ENCODE assay signal across 9 mouse cellular contexts in genomic region chr16:95861231-95861690, GRCm38 (mm10).
A peak's percentile ranks its signal among the peaks of the same experiment; 100 is the strongest.
DNase-seq lines count a peak whose midpoint lies in the region; ATAC-seq and TF ChIP-seq lines count a peak whose summit lies in the region.
"Had no signal": no experiment of that assay in that cellular context is flagged by ENCODE, and none has a peak within 500 bp of the region (broad histone marks: within the 10 kb centered on the region; RNA-seq: fewer than 3 reads in every experiment).

No protein-coding gene starts in this region.

- DNase-seq in MEL-GATA-1-ER (ENCODE audit: extremely low read depth, low read depth) = peak; percentile 95
- DNase-seq in gastrocnemius, adult 2 months = peak; percentile 62
- peak; percentile 47 for DNase-seq in liver, postnatal 0 days
- DNase-seq in T-cell, adult 2 months (ENCODE audit: low spot score) = no peak
- no peak for DNase-seq in embryo, embryonic 9.5 days (ENCODE audit: extremely low spot score)
- no peak for DNase-seq in midbrain, embryonic 14.5 days
- no peak for DNase-seq in embryo, embryonic 11 days

- ATAC-seq in intestine, embryonic 16.5 days = peak; percentile 14; the same call in 1 of the 2 replicates
- peak; percentile 79 for ATAC-seq in liver, postnatal 0 days
- no peak for ATAC-seq in midbrain, embryonic 14.5 days (ENCODE audit: low FRiP score, low TSS enrichment)

- TF ChIP-seq EP300 in liver, postnatal 0 days (IDR thresholded peaks at IDR 0.05; ENCODE audit: low read depth) = peak; percentile 67

- H3K27me3 ChIP-seq in intestine, embryonic 16.5 days (replicated peaks; ENCODE audit: control insufficient read depth, insufficient read depth, low read length) = no peaks in the 10 kb centered on the region
- no peaks in the 10 kb centered on the region for H3K27me3 ChIP-seq in liver, postnatal 0 days (ENCODE audit: insufficient read depth, low read length)
- H3K27me3 ChIP-seq in midbrain, embryonic 14.5 days (ENCODE audit: control insufficient read depth, insufficient read depth, low read length) = no peaks in the 10 kb centered on the region
- H3K27me3 ChIP-seq: hindbrain, embryonic 15.5 days had no signal

- intact Hi-C loops in gastrocnemius, adult 2 months (cut with DNase I) = no loop called here

- no peak overlapping the region for H3K4me3 ChIP-seq in gastrocnemius, adult 2 months
- H3K4me3 ChIP-seq in intestine, embryonic 16.5 days (ENCODE audit: low read length) = no peak overlapping the region
- no peak overlapping the region for H3K4me3 ChIP-seq in liver, postnatal 0 days (ENCODE audit: low read depth, low read length)
- H3K4me3 ChIP-seq in midbrain, embryonic 14.5 days (replicated peaks; ENCODE audit: low read depth, low read length) = no peak overlapping the region
- H3K4me3 ChIP-seq: hindbrain, embryonic 15.5 days had no signal

- H3K4me2 ChIP-seq in intestine, embryonic 16.5 days (ENCODE audit: low read depth, low read length) = no peak overlapping the region
- no peak overlapping the region for H3K4me2 ChIP-seq in liver, postnatal 0 days (ENCODE audit: low read depth, low read length)
- no peak overlapping the region for H3K4me2 ChIP-seq in midbrain, embryonic 14.5 days (ENCODE audit: low read length)
- H3K4me2 ChIP-seq: hindbrain, embryonic 15.5 days had no signal

- no peak for TF ChIP-seq CTCF in gastrocnemius, adult 2 months (IDR thresholded peaks at IDR 0.05)
- no peak for TF ChIP-seq CTCF in liver, postnatal 0 days (IDR thresholded peaks at IDR 0.05; ENCODE audit: low read depth)

- no peak overlapping the region for H3K9ac ChIP-seq in intestine, embryonic 16.5 days (ENCODE audit: low read depth, low read length)
- no peak overlapping the region for H3K9ac ChIP-seq in liver, postnatal 0 days (replicated peaks)
- H3K9ac ChIP-seq in midbrain, embryonic 14.5 days (replicated peaks; ENCODE audit: low read length) = no peak overlapping the region
- H3K9ac ChIP-seq: hindbrain, embryonic 15.5 days had no signal

- H3K4me1 ChIP-seq in intestine, embryonic 16.5 days (ENCODE audit: control insufficient read depth, insufficient read depth, low read length) = peaks cover 10% of the 10 kb centered on the region; the same call in 1 of the 2 replicates
- H3K4me1 ChIP-seq in liver, postnatal 0 days (ENCODE audit: insufficient read depth) = peaks cover 10% of the 10 kb centered on the region
- H3K4me1 ChIP-seq in midbrain, embryonic 14.5 days (ENCODE audit: control insufficient read depth, insufficient read depth, low read length) = no peaks in the 10 kb centered on the region
- H3K4me1 ChIP-seq: hindbrain, embryonic 15.5 days had no signal

- H3K9me3 ChIP-seq in intestine, embryonic 16.5 days (ENCODE audit: control insufficient read depth, low read length) = no peaks in the 10 kb centered on the region
- no peaks in the 10 kb centered on the region for H3K9me3 ChIP-seq in liver, postnatal 0 days (ENCODE audit: low read length)
- no peaks in the 10 kb centered on the region for H3K9me3 ChIP-seq in midbrain, embryonic 14.5 days (ENCODE audit: control insufficient read depth, low read length)
- H3K9me3 ChIP-seq: hindbrain, embryonic 15.5 days had no signal

- H3K36me3 ChIP-seq in intestine, embryonic 16.5 days (ENCODE audit: control insufficient read depth, insufficient read depth, low read length) = no peaks in the 10 kb centered on the region
- H3K36me3 ChIP-seq in liver, postnatal 0 days (replicated peaks; ENCODE audit: insufficient read depth, low read length) = no peaks in the 10 kb centered on the region
- no peaks in the 10 kb centered on the region for H3K36me3 ChIP-seq in midbrain, embryonic 14.5 days (ENCODE audit: control insufficient read depth, insufficient read depth, low read length)
- H3K36me3 ChIP-seq: hindbrain, embryonic 15.5 days had no signal

- 76% methylated on average over 12 of the region's 12 CpGs for WGBS in intestine, embryonic 16.5 days
- 32% methylated on average over 12 of the region's 12 CpGs for WGBS in liver, postnatal 0 days (ENCODE audit: insufficient replicate concordance)
- 81% methylated on average over 12 of the region's 12 CpGs for WGBS in midbrain, embryonic 14.5 days

- H3K27ac ChIP-seq in gastrocnemius, adult 2 months = peak overlapping the region; percentile 70
- peak overlapping the region; percentile 16; the same call in 1 of the 2 replicates for H3K27ac ChIP-seq in intestine, embryonic 16.5 days (ENCODE audit: low read length)
- H3K27ac ChIP-seq in liver, postnatal 0 days (ENCODE audit: low read depth) = peak overlapping the region; percentile 49; the same call in 1 of the 2 replicates
- no peak overlapping the region for H3K27ac ChIP-seq in midbrain, embryonic 14.5 days (replicated peaks; ENCODE audit: low read depth, low read length)
- H3K27ac ChIP-seq: hindbrain, embryonic 15.5 days had no signal

Comparison
In these comparisons a context has a peak if more than half of its experiments do, and no peak if none do; other contexts are left out.
1. DNase-seq: peak in MEL-GATA-1-ER (single experiment), gastrocnemius, adult 2 months (single experiment) and liver, postnatal 0 days (single experiment); none in T-cell, adult 2 months (single experiment), embryo, embryonic 9.5 days (single experiment), midbrain, embryonic 14.5 days (single experiment) and embryo, embryonic 11 days (single experiment).